Mouse (Mus musculus) kidney, postnatal 0 days (tissue): Measurements from ENCODE around the gene Lrrc46. TPM values are rescaled to one million over a fixed set of nuclear protein-coding genes. Genes with fewer than 3 reads are reported as not detected.

Experiments
- ATAC-seq: fragments of 200-750 bp; cut with Nextera tagmentation; replicated peaks from 2 replicates; pipeline ENCODE4 v1.8.0; 2017; ENCODE audit warnings: low read depth, moderate number of reproducible peaks, moderate TSS enrichment, moderate library complexity; ENCODE audit not compliant: low FRiP score
- DNase-seq: peaks from one replicate; pipeline ENCODE4 v3.0.0-alpha.2; 2016; ENCODE audit warnings: low spot score
- H3K27ac ChIP-seq: fragments of 300-500 bp; sonication (generic); 2 replicates; pipeline ENCODE4 v1.5.1; 2014; ENCODE audit warnings: mild to moderate bottlenecking
- H3K27me3 ChIP-seq: fragments of 300-500 bp; sonication (generic); 2 replicates; pipeline ENCODE4 v1.6.1; 2014; ENCODE audit warnings: low read length, mixed read lengths; ENCODE audit not compliant: insufficient read depth
- H3K36me3 ChIP-seq: fragments of 300-500 bp; sonication (generic); 2 replicates; pipeline ENCODE4 v1.6.1; 2014; ENCODE audit warnings: low read length, mixed read lengths; ENCODE audit not compliant: insufficient read depth
- H3K4me1 ChIP-seq: fragments of 300-500 bp; sonication (generic); replicated peaks from 2 replicates; pipeline ENCODE4 v1.6.1; 2014; ENCODE audit warnings: antibody characterized with exemption, low read length, mixed read lengths; ENCODE audit not compliant: insufficient read depth
- H3K4me2 ChIP-seq: fragments of 300-500 bp; sonication (generic); 2 replicates; pipeline ENCODE4 v1.6.1; 2014; ENCODE audit warnings: mild to moderate bottlenecking, low read length, moderate library complexity, mixed read lengths
- H3K4me3 ChIP-seq: fragments of 300-500 bp; sonication (generic); replicated peaks from 2 replicates; pipeline ENCODE4 v1.5.1; 2014; ENCODE audit warnings: low read depth, low read length
- H3K9ac ChIP-seq: fragments of 300-500 bp; sonication (generic); 2 replicates; pipeline ENCODE4 v1.6.1; 2014; ENCODE audit warnings: low read depth, low read length
- H3K9me3 ChIP-seq: fragments of 300-500 bp; sonication (generic); replicated peaks from 2 replicates; pipeline ENCODE4 v1.6.1; 2016; ENCODE audit warnings: low read length, inconsistent platforms, mixed read lengths
- CTCF ChIP-seq: IDR thresholded peaks from 2 replicates; pipeline ENCODE4 v1.5.1; 2016; ENCODE audit warnings: antibody characterized with exemption, low read depth, mild to moderate bottlenecking, moderate library complexity
- WGBS: fragments of 180-500 bp; shearing (Covaris S2); extraction: QIAGEN DNeasy Blood & Tissue Kit; methylation state at CpG from one replicate; pipeline ENCODE4 v1.1.7; 2014; 5-methylcytosine and 5-hydroxymethylcytosine counted together
- polyA plus RNA-seq: library from polyadenylated mRNA; unstranded; fragments of >200 nt; fragmentation: Nextera tagmentation; extraction: Ambion mirVana; gene quantifications from 2 replicates; pipeline ENCODE4 v1.2.1, GENCODE M21; 2015

The Lrrc46 gene
- polyA plus RNA-seq, 1 experiment from 2014 or later: 1.2 TPM

GRCm38 (mm10) chr11:97080291-97080690 lies 39.1 kb upstream of the Lrrc46 start:
- 51% methylated on average over 9 of the region's 9 CpGs for WGBS

GRCm38 (mm10) chr11:97078751-97079150 lies 37.5 kb upstream of the Lrrc46 start:
- no peak for TF ChIP-seq CTCF
- H3K27ac ChIP-seq: no peak overlapping the region
- ATAC-seq (no peak), DNase-seq (peak; percentile 77)
- no peak overlapping the region for H3K9ac ChIP-seq
- H3K4me2 ChIP-seq: no peak overlapping the region
- peaks cover 3% of the 10 kb centered on the region; the same call in 1 of the 2 replicates for H3K4me1 ChIP-seq
- no peaks in the 10 kb centered on the region for H3K27me3 ChIP-seq
- H3K36me3 ChIP-seq: no peaks in the 10 kb centered on the region
- no peak overlapping the region for H3K4me3 ChIP-seq
- no peaks in the 10 kb centered on the region for H3K9me3 ChIP-seq
- WGBS: 52% methylated on average over 4 of the region's 4 CpGs

More at GRCm38 (mm10) chr11:97080291-97080690, 39.1 kb upstream of the Lrrc46 start:
- H3K36me3 ChIP-seq: no peaks in the 10 kb centered on the region
- no peaks in the 10 kb centered on the region for H3K9me3 ChIP-seq
- no peak overlapping the region for H3K4me3 ChIP-seq
- peaks cover 3% of the 10 kb centered on the region; the same call in 1 of the 2 replicates for H3K4me1 ChIP-seq
- H3K9ac ChIP-seq: no peak overlapping the region
- H3K27ac ChIP-seq: no peak overlapping the region
- H3K27me3 ChIP-seq: 0 out of 2 replicates have a peak, but pooled peaks cover 3% of the 10 kb centered on the region
- no peak for DNase-seq
- TF ChIP-seq CTCF: no peak
- ATAC-seq: no peak
- H3K4me2 ChIP-seq: no peak overlapping the region

GRCm38 (mm10) chr11:97074235-97074634 lies 33.0 kb upstream of the Lrrc46 start:
- Histone ChIP-seq H3K4me2 (no peak overlapping the region), H3K27ac (no peak overlapping the region), H3K9me3 (no peaks in the 10 kb centered on the region), H3K27me3 (no peaks in the 10 kb centered on the region), H3K4me1 (no peaks in the 10 kb centered on the region), H3K36me3 (no peaks in the 10 kb centered on the region), H3K9ac (no peak overlapping the region), H3K4me3 (no peak overlapping the region)
- no peak for TF ChIP-seq CTCF
- WGBS: 61% methylated on average over 8 of the region's 8 CpGs
- ATAC-seq: no peak
- DNase-seq: no peak

GRCm38 (mm10) chr11:97072533-97072932 lies 31.3 kb upstream of the Lrrc46 start:
- peak; percentile 36; the same call in 1 of the 2 replicates for ATAC-seq
- TF ChIP-seq CTCF: peak; percentile 86
- Histone ChIP-seq H3K27me3 (no peaks in the 10 kb centered on the region), H3K36me3 (peaks cover 6% of the 10 kb centered on the region; the same call in 1 of the 2 replicates), H3K4me1 (no peaks in the 10 kb centered on the region), H3K9me3 (no peaks in the 10 kb centered on the region), H3K9ac (no peak overlapping the region), H3K27ac (no peak overlapping the region), H3K4me2 (no peak overlapping the region), H3K4me3 (no peak overlapping the region)
- peak; percentile 77 for DNase-seq
- WGBS: 24% methylated on average over 3 of the region's 3 CpGs

- Histone ChIP-seq H3K4me3 (no peak overlapping the region), H3K9me3 (no peaks in the 10 kb centered on the region), H3K27me3 (no peaks in the 10 kb centered on the region), H3K4me2 (no peak overlapping the region), H3K27ac (no peak overlapping the region), H3K9ac (no peak overlapping the region), H3K4me1 (no peaks in the 10 kb centered on the region), H3K36me3 (peaks cover 17% of the 10 kb centered on the region; the same call in 1 of the 2 replicates)
- no peak for ATAC-seq
- WGBS: 57% methylated on average over 1 of the region's 1 CpGs
- peak; percentile 12 for DNase-seq
- TF ChIP-seq CTCF: no peak
These were observed 29.9 kb upstream of the Lrrc46 start for GRCm38 (mm10) chr11:97071129-97071528.

- no peaks in the 10 kb centered on the region for H3K4me1 ChIP-seq
These were observed 28.6 kb upstream of the Lrrc46 start for GRCm38 (mm10) chr11:97069770-97070169.

GRCm38 (mm10) chr11:97069333-97069732 lies 28.1 kb upstream of the Lrrc46 start:
- no peaks in the 10 kb centered on the region for H3K9me3 ChIP-seq
- H3K36me3 ChIP-seq: peaks cover 17% of the 10 kb centered on the region; the same call in 1 of the 2 replicates
- no peak overlapping the region for H3K4me3 ChIP-seq
- H3K9ac ChIP-seq: no peak overlapping the region
- no peaks in the 10 kb centered on the region for H3K4me1 ChIP-seq
- H3K27me3 ChIP-seq: no peaks in the 10 kb centered on the region
- no peak for DNase-seq
- WGBS: 55% methylated on average over 1 of the region's 1 CpGs
- TF ChIP-seq CTCF: no peak
- ATAC-seq: no peak
- H3K4me2 ChIP-seq: no peak overlapping the region
- H3K27ac ChIP-seq: no peak overlapping the region

More at GRCm38 (mm10) chr11:97069770-97070169, 28.6 kb upstream of the Lrrc46 start:
- no peak overlapping the region for H3K4me2 ChIP-seq
- H3K9ac ChIP-seq: no peak overlapping the region
- WGBS: 83% methylated on average over 2 of the region's 2 CpGs
- H3K27me3 ChIP-seq: no peaks in the 10 kb centered on the region
- no peaks in the 10 kb centered on the region for H3K9me3 ChIP-seq
- DNase-seq (no peak), ATAC-seq (no peak)
- TF ChIP-seq CTCF: no peak
- no peak overlapping the region for H3K4me3 ChIP-seq
- no peak overlapping the region for H3K27ac ChIP-seq
- H3K36me3 ChIP-seq: peaks cover 17% of the 10 kb centered on the region; the same call in 1 of the 2 replicates
